Mouse (Mus musculus) R1 (cell line): ENCODE data around the gene Smg9.

Experiments
- DNase-seq: peaks from one replicate; pipeline ENCODE4 v3.0.0-alpha.2; 2018; ENCODE audit warnings: low read depth, low spot score

Smg9 gene

GRCm38 (mm10) chr7:24445266-24445926 lies 46.0 kb downstream of the Smg9 start:
- no peak for DNase-seq

- no peak for DNase-seq
These were observed 47.4 kb downstream of the Smg9 start for GRCm38 (mm10) chr7:24446697-24447340.

GRCm38 (mm10) chr7:24448782-24449517 lies 49.5 kb downstream of the Smg9 start:
- DNase-seq: peak; percentile 50

GRCm38 (mm10) chr7:24450585-24451017 lies 51.2 kb downstream of the Smg9 start:
- DNase-seq: peak; percentile 54

- DNase-seq: no peak
These were observed 52.5 kb downstream of the Smg9 start, which contains the start of gene Irgc1 for GRCm38 (mm10) chr7:24451855-24452311. Gene Irgc1 (minus strand): TSS chr7:24452297.

- DNase-seq: peak; percentile 73
These were observed 54.8 kb downstream of the Smg9 start for GRCm38 (mm10) chr7:24454199-24454598.

DNA sequence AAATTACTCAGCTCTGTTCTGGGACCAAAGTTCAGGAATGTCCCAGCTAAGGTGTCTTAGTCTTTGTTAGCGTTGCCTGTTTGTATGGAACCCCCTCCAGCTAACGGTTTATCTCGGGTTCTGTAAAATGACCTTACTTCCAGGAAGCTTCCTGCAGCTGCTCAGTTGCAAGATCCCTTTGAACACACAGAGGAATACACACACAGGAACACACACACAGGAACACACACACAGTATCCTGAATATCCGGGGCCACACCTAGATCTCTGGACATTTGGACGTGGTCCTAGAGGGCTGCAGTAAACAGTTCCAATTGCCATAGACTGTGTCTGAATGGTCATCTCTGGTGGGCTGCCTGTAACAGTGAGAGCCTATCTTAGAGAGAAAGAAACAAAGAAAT lies 56.3 kb downstream of the Smg9 start:
- no peak for DNase-seq

GRCm38 (mm10) chr7:24457726-24458370 lies 58.4 kb downstream of the Smg9 start:
- peak; percentile 75 for DNase-seq

- DNase-seq: peak; percentile 88
These were observed 60.0 kb downstream of the Smg9 start for GRCm38 (mm10) chr7:24459440-24459839.

- DNase-seq: peak; percentile 78
These were observed 60.4 kb downstream of the Smg9 start for GRCm38 (mm10) chr7:24459843-24460242.

- DNase-seq: peak; percentile 96
These were observed 62.1 kb downstream of the Smg9 start for GRCm38 (mm10) chr7:24461376-24462051.

DNA sequence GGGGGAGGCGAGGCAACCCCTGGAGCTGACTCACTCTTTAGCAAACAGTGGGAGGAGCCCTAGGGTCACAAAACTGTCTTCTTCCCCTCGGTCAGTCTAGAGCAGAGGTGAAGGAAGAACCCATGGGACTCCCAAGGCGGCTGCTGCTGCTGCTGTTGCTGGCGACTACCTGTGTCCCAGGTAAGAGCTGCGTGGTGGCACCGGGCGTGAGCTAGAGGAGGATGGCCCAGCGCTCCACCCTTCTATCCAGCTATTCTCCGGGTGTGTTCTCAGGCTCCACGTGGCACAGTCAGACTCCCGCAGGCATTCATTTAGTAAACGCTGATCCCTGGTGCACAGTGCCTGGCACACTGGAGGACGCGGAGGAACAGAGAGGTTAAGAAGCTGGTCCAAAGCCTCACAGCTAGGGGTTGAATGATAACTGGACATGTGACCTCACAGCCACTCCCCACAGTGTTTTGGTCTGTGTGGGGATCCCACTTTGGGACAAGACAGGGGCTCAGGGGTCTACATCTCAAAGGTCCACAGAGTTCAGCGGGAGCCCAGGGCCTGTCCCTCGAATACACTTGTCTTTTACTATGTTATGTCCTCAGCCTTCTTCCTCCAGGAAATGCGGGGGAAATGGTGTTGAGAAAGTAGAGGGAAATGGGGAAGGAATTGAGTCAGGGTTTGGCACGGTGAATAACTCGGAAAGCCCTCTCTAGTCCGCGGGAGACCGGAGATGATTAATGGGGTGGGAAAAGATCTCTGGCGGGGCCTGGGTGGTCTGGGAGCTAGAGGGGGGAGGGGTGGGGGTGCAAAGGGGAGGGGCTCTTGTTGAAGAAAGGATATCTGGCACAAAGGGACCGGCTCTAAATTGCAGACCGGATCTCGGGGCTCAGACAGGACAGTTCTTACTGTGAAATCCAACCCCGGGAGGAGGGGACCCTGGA lies 63.2 kb downstream of the Smg9 start, which contains the start of gene Plaur:
TSS of gene Plaur (plus strand) at position 97 of the 932 bp plus-strand sequence.
- peak; percentile 81 for DNase-seq

DNA sequence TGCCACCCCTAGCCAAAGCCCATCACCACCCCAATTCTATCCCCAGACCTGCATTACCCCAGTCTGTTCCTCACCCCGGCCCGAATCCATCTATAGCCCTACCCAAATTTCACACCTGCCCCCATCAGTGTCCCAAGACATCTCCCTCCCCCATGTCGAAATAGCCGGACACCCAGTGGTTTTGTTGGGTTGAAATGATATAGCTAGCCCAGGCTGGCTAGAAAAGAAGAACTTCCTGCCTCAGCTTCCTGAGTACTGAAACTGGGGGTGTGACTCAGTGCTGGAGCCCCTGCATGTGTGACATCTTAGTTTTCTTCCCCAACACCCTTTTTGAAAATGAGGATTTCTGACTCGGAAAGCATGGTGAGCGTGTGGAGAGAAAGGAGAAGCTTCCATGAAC lies 67.4 kb downstream of the Smg9 start:
- no peak for DNase-seq

DNA sequence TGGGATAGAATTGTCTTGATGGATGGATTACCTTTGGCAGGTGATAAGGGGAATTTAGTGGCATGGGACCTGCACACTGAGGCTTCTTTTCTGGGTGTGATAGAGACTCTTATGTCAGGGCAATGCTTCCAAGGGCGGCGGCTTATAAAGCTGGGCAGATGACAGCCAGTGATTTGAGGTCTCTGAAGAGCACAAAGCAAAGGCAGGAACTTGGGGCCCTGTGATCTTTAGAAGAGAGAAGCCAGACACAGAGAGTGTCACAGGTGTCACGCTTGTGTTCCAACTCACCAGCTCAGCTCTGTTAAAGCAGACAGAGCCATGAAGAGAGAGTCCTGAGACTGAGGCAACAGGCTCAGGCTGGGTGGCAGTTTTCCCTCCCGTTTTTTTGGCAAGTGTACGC lies 68.5 kb downstream of the Smg9 start:
- DNase-seq: no peak

GRCm38 (mm10) chr7:24469126-24469525 lies 69.7 kb downstream of the Smg9 start:
- peak; percentile 86 for DNase-seq

DNA sequence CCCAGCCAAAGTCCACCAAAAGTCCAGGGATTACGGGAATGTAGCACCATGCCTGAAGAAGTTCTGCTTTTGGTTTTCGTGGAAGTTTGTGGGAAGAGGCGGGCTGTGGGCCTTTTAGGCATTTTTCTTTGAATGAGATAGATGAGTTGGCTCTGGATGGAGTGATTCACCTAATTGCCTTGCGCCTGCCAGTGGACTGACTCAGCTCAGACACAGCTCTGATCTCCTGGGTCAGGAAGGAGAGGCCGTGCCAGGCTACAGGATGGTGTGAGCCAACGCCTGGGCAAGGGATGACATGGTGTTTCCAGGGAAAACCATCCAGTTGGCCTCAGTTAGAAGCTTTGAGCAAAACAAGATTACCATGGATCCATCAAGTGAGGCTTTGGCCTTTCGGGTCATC lies 70.9 kb downstream of the Smg9 start:
- DNase-seq: peak; percentile 11
